Mouse (Mus musculus): ENCODE data around the gene Iars2. TPM values are rescaled to one million over a fixed set of nuclear protein-coding genes. Genes with fewer than 3 reads are reported as not detected.

Iars2 gene
- total and polyA plus RNA-seq, 2 experiments from 2014 or later: 15.2 to 38.1 TPM

DNA sequence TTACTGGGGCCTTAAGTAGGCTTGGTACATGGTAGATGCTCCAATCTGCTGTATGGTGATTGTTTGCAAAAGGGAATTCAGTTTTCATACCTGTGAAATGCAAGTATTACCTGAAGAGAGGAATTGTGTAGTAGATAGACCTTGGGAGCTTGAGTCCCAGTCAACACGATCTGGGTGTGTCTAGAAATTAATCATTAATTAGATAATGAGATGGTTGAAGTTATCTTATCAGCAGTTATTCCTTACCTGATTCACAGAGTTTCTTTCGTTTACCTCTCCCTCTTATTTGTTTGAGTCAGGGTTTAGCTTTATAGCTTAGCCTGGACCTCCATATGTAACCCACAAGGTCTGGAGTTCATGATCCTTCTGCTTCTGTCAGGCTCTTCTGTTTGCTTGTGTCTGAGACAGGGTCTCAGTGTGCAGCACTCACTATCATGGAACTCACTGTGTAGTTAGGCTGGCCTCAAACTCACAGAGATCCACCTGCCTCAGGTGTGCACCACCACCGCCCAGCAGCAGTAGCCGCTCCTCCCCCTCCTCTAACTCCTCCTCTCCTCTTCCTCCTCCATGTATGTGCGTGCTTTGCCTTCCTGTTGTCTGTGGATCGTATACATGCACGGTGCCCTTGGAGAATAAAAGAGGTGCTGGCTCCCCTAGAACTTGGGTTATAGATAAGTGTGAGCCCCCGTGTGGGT is 58.6 kb downstream of the Iars2 start:
- ATAC-seq (no peak), DNase-seq (no peak)
- Histone ChIP-seq H3K4me3 (ENCODE audit: low read depth, low read length) (no peak overlapping the region), H3K27me3 (ENCODE audit: insufficient read depth, low read length) (no peaks in the 10 kb centered on the region), H3K4me1 (ENCODE audit: insufficient read depth) (no peaks in the 10 kb centered on the region), H3K27ac (ENCODE audit: low read depth, low read length) (no peak overlapping the region), H3K4me2 (ENCODE audit: low read depth) (no peak overlapping the region), H3K9me3 (ENCODE audit: low read length) (no peaks in the 10 kb centered on the region), H3K9ac (no peak overlapping the region), H3K36me3 (ENCODE audit: insufficient read depth) (peaks cover 73% of the 10 kb centered on the region)
- no peak for TF ChIP-seq CTCF (IDR thresholded peaks at IDR 0.05; ENCODE audit: low read depth)
- WGBS: 93% methylated on average over 8 of the region's 8 CpGs

- WGBS: 90% methylated on average over 4 of the region's 4 CpGs
- Histone ChIP-seq H3K27ac (ENCODE audit: low read depth, low read length) (no peak overlapping the region), H3K4me1 (ENCODE audit: insufficient read depth) (no peaks in the 10 kb centered on the region), H3K9ac (no peak overlapping the region), H3K36me3 (ENCODE audit: insufficient read depth) (peaks cover 78% of the 10 kb centered on the region), H3K27me3 (ENCODE audit: insufficient read depth, low read length) (no peaks in the 10 kb centered on the region), H3K9me3 (ENCODE audit: low read length) (no peaks in the 10 kb centered on the region), H3K4me2 (ENCODE audit: low read depth) (no peak overlapping the region), H3K4me3 (ENCODE audit: low read depth, low read length) (no peak overlapping the region)
- no peak for DNase-seq
- no peak for ATAC-seq
- no peak for TF ChIP-seq CTCF (IDR thresholded peaks at IDR 0.05; ENCODE audit: low read depth)
Measured at GRCm38 (mm10) chr1:185268675-185269074, 60.5 kb downstream of the Iars2 start.

DNA sequence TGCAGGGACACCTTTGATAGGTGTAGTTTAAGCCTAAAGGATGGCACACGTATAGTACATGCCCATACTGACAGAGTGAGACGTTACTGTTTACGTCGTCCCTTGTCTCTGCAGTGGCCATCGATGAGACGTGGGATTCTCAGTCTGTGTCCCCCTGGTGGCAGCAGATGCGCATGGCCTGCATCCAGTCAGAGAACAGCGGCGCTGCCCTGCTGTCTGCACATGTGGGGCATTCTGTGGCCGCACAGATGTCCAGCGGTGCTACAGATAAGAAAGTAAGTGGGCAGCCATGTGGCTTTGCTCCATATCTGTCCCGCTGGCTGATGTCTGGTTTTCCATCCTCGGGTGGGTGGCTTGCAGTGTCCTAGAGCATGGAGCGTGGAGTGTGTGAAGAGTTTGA is 66.6 kb downstream of the Iars2 start:
- ATAC-seq: peak; percentile 45; the same call in 1 of the 2 replicates
- Histone ChIP-seq H3K4me3 (ENCODE audit: low read depth, low read length) (no peak overlapping the region), H3K9me3 (ENCODE audit: low read length) (no peaks in the 10 kb centered on the region), H3K4me1 (ENCODE audit: insufficient read depth) (no peaks in the 10 kb centered on the region), H3K27ac (ENCODE audit: low read depth, low read length) (no peak overlapping the region), H3K4me2 (ENCODE audit: low read depth) (no peak overlapping the region), H3K9ac (no peak overlapping the region), H3K36me3 (ENCODE audit: insufficient read depth) (peaks cover 85% of the 10 kb centered on the region), H3K27me3 (ENCODE audit: insufficient read depth, low read length) (no peaks in the 10 kb centered on the region)
- peak; percentile 32 for DNase-seq
- WGBS: 65% methylated on average over 14 of the region's 14 CpGs
- TF ChIP-seq CTCF (IDR thresholded peaks at IDR 0.05; ENCODE audit: low read depth): peak; percentile 78

- no peak for TF ChIP-seq CTCF (IDR thresholded peaks at IDR 0.05; ENCODE audit: low read depth)
- Histone ChIP-seq H3K36me3 (ENCODE audit: insufficient read depth) (peaks cover 66% of the 10 kb centered on the region), H3K27me3 (ENCODE audit: insufficient read depth, low read length) (no peaks in the 10 kb centered on the region), H3K9me3 (ENCODE audit: low read length) (no peaks in the 10 kb centered on the region), H3K4me3 (ENCODE audit: low read depth, low read length) (no peak overlapping the region), H3K4me2 (ENCODE audit: low read depth) (no peak overlapping the region), H3K27ac (ENCODE audit: low read depth, low read length) (no peak overlapping the region), H3K4me1 (ENCODE audit: insufficient read depth) (no peaks in the 10 kb centered on the region), H3K9ac (no peak overlapping the region)
- WGBS: 37% methylated on average over 3 of the region's 3 CpGs
- DNase-seq (no peak), ATAC-seq (no peak)
Measured at GRCm38 (mm10) chr1:185256753-185257152, 72.4 kb downstream of the Iars2 start.

DNA sequence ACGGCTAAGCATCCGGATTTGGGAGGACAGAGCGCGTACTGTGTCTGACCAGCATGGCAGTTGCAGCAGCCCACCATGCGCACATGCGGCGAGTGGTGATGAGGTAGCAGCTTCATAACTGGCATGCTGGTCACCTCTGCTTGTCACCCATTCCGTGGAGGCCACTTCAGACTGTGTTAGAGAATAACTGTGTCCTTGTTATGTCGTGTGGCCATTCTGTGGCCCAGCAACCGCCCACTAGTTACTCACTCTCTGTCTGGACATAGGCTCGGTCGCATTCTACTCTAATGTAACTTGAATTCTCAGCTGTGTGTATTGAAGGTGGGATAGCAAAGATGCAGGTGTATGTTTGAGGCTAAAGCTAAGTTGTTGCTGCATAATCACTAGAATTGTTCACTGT is 73.9 kb downstream of the Iars2 start:
- WGBS: 94% methylated on average over 12 of the region's 12 CpGs
- Histone ChIP-seq H3K4me1 (ENCODE audit: insufficient read depth) (no peaks in the 10 kb centered on the region), H3K9me3 (ENCODE audit: low read length) (no peaks in the 10 kb centered on the region), H3K4me2 (ENCODE audit: low read depth) (no peak overlapping the region), H3K36me3 (ENCODE audit: insufficient read depth) (peaks cover 66% of the 10 kb centered on the region), H3K4me3 (ENCODE audit: low read depth, low read length) (no peak overlapping the region), H3K9ac (no peak overlapping the region), H3K27me3 (ENCODE audit: insufficient read depth, low read length) (no peaks in the 10 kb centered on the region), H3K27ac (ENCODE audit: low read depth, low read length) (no peak overlapping the region)
- no peak for TF ChIP-seq CTCF (IDR thresholded peaks at IDR 0.05; ENCODE audit: low read depth)
- DNase-seq (no peak), ATAC-seq (no peak)

DNA sequence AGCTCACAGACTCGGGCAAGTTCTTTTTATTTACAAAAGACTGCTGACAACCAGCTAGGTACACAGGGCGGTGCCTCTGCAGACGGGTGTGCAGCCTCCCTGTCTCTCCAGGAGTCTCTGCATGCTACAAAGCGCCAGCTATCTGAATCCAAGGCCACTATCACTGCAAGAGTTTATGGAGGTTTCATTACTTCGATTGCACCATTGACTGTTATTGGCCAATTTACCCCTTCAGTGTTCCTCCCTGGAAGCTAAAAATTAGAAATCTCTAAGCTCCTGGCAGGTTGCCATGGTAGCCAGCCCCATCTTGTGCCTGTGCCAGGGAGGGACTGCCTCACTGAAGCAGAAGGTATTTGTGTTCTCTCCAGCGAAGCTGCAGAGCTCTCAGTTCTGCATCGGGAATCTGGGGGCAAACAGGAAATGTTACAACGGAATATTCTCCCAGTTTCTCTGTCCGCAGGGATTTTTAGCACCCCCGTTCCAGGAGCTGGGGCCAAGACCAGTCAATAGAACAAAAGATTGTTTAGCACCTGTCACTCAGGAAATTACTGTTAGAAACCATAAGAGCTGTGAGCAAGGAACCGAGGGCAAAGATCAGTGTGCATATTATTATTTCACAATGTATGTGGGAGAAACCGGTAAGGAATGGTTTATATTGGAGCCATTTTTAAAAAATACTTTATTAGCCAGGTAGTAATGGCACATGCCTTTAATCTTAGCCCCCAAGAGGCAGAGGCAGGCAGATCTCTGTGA is 75.9 kb downstream of the Iars2 start:
- Histone ChIP-seq H3K9ac (no peak overlapping the region), H3K27me3 (ENCODE audit: insufficient read depth, low read length) (no peaks in the 10 kb centered on the region), H3K36me3 (ENCODE audit: insufficient read depth) (peaks cover 65% of the 10 kb centered on the region), H3K27ac (ENCODE audit: low read depth, low read length) (peak overlapping the region; percentile 45; the same call in 1 of the 2 replicates), H3K4me3 (ENCODE audit: low read depth, low read length) (no peak overlapping the region), H3K4me1 (ENCODE audit: insufficient read depth) (no peaks in the 10 kb centered on the region), H3K9me3 (ENCODE audit: low read length) (no peaks in the 10 kb centered on the region), H3K4me2 (ENCODE audit: low read depth) (no peak overlapping the region)
- peak; percentile 75 for DNase-seq
- no peak for TF ChIP-seq CTCF (IDR thresholded peaks at IDR 0.05; ENCODE audit: low read depth)
- peak; percentile 78 for ATAC-seq
- WGBS: 28% methylated on average over 12 of the region's 12 CpGs

DNA sequence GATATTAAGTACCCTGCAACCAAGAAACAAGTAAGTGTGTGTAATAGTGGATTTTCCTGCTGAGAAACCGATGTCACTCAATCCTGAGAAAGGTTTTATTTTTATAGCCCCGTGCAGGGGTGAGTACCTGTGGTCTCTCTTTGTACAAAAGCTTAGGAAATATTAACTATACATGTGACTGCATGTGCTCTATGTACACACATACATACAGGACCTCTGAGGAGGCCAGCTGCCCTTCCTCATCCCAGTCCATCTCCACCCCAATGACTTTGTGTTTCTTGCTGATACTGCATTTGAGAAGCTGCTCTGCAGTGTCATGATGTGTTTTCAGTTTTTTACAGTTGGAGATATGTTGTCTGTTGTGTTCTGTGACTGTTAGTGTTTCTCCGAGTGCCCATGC is 76.8 kb downstream of the Iars2 start:
- ATAC-seq (no peak), DNase-seq (no peak)
- no peaks in the 10 kb centered on the region for H3K27me3 ChIP-seq (ENCODE audit: insufficient read depth, low read length)
- H3K27ac ChIP-seq (ENCODE audit: low read depth, low read length): no peak overlapping the region
- no peaks in the 10 kb centered on the region for H3K4me1 ChIP-seq (ENCODE audit: insufficient read depth)
- H3K9me3 ChIP-seq (ENCODE audit: low read length): no peaks in the 10 kb centered on the region
- no peak for TF ChIP-seq CTCF (IDR thresholded peaks at IDR 0.05; ENCODE audit: low read depth)
- no peak overlapping the region for H3K4me3 ChIP-seq (ENCODE audit: low read depth, low read length)
- WGBS: 80% methylated on average over 3 of the region's 3 CpGs
- peaks cover 72% of the 10 kb centered on the region for H3K36me3 ChIP-seq (ENCODE audit: insufficient read depth)
- no peak overlapping the region for H3K4me2 ChIP-seq (ENCODE audit: low read depth)
- H3K9ac ChIP-seq: no peak overlapping the region
